Mouse (Mus musculus): ENCODE measurements at regions not wholly inside any gene's neighbourhood (a gene's known extent, or its start where the extent isn't known, plus 50 kb on each side); places are given as distances from the start of the nearest gene placed in this dataset.

GRCm38 (mm10) chr13:84399345-84400170 lies 177.5 kb downstream of the Tmem161b start:
- no peak for ATAC-seq

GRCm38 (mm10) chr13:84401006-84401405 lies 178.9 kb downstream of the Tmem161b start:
- ATAC-seq: no peak

- no peak for ATAC-seq
Observed at GRCm38 (mm10) chr13:84404566-84405194, 182.6 kb downstream of the Tmem161b start.

GRCm38 (mm10) chr13:84434444-84434843 lies 212.3 kb downstream of the Tmem161b start:
- ATAC-seq: no peak

- ATAC-seq: no peak
Observed at GRCm38 (mm10) chr13:84437586-84438443, 215.7 kb downstream of the Tmem161b start.

- ATAC-seq: no peak
Observed at GRCm38 (mm10) chr13:84438444-84438766, 216.3 kb downstream of the Tmem161b start.

- no peak for ATAC-seq
Observed at GRCm38 (mm10) chr13:84448514-84448913, 226.4 kb downstream of the Tmem161b start.

GRCm38 (mm10) chr13:84449001-84449551 lies 227.0 kb downstream of the Tmem161b start:
- ATAC-seq: no peak

Measured in inflammation-experienced regulatory T-cells, adult 6 months (primary cell).